Mouse (Mus musculus) telencephalon, adult 2 months (tissue): Measurements from ENCODE around the gene Pcnx3.
A peak's percentile ranks its signal among the peaks of the same experiment; 100 is the strongest.

Experiments
- DNase-seq: peaks from one replicate; pipeline ENCODE4 v3.0.0-alpha.2; 2011; ENCODE audit warnings: low read depth, low spot score

Gene Pcnx3

DNA sequence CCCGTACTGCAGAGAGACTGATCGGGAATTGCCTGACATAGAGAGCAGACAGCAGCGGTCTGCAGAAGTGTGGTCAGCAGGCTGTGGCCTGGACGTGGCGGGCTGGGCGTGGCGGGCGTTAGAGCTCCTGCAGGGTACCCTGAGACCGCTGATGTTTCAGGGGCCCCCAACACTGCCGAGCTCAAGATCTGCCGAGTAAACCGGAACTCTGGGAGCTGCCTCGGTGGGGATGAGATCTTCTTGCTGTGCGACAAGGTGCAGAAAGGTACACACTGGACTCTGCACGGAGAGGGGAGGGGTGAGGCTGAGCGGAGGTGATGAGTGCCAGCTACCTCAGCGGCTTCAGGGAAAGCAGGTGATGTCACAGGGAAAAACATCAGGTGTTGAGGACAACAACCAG lies 47.7 kb downstream of the Pcnx3 start:
- DNase-seq: no peak

DNA sequence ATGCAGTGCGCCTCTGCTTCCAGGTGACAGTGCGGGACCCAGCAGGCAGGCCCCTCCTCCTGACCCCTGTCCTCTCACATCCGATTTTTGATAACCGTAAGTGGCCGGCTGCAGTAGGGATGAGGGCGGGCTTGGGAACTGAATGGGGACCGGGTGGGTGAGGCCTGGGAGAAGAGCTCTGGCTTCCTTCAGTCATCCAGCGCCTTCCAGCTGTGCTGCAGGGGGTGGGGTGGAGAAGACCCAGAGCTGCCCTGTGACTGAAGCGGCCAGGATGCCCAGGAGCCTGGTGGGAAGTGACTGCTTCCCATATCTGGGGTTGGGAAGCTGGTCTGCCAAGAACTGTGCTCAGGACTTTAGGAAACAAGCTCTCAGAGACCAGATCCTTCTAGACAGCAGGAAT lies 48.4 kb downstream of the Pcnx3 start:
- DNase-seq: no peak

DNA sequence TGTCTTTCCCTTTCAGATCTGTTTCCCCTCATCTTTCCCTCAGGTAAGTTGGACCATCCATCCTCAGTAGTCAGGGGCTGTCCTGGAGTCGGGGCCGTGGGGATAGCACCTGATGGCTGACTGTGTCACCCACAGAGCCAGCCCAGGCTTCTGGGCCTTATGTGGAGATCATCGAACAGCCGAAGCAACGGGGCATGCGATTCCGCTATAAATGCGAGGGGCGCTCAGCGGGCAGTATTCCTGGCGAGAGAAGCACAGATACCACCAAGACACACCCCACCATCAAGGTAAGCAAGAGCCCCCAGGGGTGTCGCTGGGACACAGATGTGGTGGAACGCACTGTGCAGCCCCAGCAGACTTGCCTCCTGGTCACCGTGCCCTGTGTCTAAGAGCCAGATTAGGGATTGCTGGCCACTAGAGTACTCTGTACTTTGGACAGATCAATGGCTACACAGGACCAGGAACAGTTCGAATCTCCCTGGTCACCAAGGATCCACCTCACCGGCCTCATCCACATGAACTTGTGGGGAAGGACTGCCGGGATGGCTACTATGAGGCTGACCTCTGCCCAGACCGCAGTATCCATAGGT lies 50.2 kb downstream of the Pcnx3 start:
- DNase-seq: no peak

DNA sequence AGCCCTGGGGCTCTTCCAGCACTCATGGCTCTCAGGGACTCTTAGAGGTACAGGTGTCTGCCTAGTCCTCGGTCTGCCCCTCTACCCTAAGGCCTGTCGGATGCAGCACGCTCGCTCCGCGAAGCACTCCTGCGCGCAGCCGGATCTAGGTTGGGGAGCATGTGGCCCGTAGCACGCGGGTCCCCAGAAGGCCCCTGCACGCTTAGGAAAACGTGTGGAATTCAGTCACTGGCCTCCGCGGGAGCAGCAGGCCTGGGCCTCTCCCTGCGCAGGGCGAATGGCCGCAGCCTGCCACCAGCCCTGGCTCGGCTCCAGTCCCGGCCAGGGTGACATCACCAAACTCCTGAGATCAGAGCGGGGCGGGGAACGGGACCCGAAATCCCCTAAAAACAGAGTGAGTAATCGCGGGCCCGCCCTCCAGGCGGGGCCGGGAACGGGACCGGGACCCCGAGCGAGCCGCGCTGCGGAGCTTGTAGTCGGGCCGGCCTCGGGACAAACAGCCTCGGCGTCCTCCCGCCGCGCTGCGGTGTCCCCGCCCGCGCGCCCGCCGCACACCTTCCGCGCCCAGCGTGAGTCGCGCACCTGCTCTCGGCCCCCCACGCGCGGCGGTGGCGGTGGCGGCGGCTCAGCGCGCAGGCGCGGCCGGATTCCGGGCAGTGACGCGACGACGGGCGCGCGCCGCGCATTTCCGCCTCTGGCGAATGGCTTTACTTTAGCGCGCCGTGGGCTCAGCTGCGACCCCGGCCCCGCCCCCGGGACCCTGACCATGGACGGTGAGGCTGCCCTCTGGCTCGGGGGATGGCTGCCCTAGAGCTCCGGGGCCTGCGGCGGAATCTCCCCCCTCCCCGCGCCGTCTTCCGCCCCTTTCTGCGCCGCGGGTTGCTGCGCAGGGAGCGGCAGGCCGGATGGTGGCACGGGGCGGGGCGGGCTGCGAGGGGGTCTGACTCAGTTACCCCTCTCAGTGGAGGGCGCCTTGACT lies 51.4 kb downstream of the Pcnx3 start, which contains the start of gene Rela:
Gene Rela (plus strand): TSS at position 415 of the 979 bp plus-strand sequence.
- peak; percentile 60 for DNase-seq

DNA sequence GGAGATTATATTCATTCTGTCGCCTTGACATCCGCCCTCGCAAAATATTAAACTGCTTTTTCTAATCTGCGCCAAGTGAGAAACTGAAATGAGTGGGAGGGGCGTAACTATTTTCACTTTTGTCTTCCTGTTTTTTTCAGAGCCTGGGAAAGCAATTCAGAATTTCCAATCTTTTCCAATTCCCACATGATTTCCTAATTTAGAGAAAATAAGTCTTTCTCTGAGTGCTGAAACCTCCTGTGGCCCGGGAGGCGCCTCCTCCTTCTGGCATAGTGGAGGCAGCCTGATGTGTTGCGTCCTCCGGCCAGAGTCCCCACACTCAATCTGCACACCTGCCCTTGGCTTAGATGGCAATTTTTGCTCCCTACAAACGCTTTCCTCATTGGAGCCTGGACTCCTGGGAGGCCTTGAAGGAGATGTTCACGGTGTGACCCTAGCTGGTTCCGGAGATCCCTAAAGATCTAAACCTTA lies 52.1 kb downstream of the Pcnx3 start:
- peak; percentile 48 for DNase-seq

DNA sequence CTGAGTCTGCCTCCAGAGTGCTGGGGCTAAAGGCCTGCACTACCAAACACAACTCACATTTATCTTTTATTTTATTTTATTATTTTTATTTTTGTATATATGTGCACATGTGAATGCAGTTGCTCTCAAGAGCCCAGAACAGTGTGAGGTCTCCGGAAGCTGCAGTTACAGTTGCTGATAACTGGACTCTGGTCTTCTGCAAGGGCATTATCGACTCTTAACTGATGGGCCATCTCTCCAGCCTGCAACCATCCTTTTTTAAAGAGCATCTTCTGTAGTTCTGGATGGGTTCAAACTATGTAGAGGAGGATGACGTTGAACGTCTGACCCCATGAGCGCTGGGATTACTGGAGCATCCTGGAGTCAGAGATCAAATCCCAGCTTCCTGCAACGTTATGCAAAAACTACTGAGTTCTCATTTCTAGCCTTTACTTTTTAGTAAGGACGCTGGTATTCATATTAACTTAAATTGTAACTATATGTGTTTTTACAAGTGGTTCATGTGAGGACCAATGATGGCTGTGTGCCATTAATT lies 52.6 kb downstream of the Pcnx3 start:
- no peak for DNase-seq

DNA sequence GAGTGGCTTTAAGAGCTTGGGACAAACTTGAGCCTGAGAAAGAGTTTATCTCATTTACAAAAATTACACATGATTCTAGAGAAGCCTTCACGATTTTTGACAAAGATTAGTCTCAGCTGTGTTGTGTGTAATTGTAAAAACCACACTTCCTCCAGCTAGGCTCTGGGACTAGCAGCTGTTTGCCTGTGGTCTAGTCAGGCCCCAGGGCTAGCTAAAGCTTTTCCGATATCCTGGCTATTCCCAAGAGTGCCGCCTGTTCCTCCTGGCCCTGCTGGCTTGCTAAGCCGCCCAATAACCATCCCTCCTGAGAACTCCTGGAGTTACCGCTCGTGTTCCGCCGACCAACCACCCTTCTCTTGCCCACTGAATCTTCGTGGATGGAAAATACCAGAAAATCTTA lies 56.6 kb downstream of the Pcnx3 start:
- no peak for DNase-seq

DNA sequence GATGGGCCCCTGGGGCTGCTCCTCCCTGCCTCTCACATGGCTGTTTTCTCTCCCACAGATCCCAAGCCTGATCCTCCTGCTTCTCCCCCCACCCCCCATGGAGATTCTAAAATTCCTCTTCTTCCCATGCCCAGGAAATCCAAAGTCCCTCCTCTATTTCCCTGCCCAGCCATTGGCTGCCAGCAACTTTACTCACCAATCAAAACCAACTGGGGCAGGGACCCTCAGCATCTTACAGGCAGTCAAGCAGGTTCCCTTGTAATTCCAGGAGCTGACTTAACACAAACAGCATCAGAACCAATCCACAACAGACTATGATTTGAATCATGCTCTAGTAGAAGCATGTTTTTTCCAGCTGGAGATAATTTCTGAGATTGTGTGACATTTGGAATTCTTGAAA lies 58.8 kb downstream of the Pcnx3 start:
- no peak for DNase-seq

DNA sequence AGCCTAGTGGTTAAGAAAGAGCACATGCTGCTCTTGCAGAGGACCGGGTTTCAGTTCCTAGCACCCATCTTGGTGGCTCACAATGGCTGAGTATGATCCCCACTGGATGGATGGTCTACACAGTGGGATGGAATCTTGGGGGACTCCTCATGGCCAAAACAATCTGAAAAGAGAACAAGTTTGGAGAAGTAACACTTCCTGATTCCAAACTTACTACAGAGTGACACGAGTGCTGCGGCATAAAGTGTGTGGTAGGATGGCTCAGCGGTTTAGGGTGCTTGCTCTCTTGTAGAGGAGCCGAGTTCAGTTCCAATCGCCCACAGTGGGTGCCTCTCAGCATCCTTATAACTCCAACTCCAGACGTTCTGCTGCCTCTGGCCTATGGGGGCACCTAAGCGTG lies 63.4 kb downstream of the Pcnx3 start:
- DNase-seq: no peak

DNA sequence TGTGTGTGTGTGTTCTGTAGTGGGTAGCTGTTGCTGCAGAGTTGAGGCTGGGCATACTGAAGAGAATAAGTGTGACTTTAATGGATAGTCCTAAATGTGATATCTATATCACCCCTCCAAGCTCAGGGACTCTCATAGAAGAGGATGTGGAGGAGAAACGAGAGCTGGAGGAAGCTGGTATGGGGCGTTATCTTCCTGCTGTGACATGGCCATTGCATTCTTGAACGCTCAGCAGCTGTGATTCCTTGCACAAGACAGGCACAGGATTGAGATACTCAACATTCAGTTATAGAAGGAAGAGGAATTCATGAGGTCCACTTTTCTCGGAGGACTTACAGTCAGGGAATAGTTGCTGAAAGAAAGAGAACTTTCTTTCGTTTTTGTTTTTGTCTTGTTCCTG lies 66.8 kb downstream of the Pcnx3 start:
- DNase-seq: no peak

DNA sequence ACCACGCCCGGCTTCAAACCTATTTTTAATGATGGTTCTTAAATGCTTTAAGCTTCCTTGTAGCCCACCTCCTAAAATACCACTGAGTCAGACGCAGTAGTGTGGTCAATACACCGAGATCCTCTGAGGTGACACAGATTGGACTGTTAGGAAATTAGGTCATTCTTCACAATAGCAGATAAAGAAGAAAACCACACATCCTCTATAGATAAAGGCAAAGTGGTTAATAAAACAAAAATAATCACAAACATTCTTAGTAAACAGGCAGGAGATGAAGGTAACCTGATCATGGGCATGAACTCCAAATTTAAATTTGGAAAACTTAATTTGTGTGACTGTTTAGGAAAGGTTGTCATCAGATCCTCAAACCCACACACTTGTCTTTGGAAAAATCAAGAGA lies 68.7 kb downstream of the Pcnx3 start:
- DNase-seq: no peak

DNA sequence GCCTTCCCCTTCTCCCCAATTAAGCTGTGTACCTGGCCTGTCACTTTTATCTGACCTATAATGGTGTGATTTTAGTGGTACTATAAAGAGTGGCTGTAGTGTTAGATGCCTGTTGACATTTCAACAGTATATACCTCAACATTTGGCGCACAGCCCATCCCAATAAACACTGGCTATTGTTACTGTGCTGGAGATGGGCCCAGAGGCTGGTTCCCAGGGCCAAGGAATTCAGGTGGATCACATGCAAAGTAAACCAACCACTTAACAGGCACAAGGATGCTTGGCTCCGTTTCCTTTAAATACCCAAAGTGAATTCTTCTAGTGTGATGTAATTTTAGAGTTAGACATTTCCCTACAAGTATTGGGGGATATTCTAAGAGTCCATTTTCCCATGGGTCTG lies 73.8 kb downstream of the Pcnx3 start:
- no peak for DNase-seq
